Mouse (Mus musculus): ENCODE measurements around the gene Hnrnpll.

GRCm38 (mm10) chr17:79999631-80000030 lies 62.5 kb downstream of the Hnrnpll start:
- TF ChIP-seq CTCF (IDR thresholded peaks at IDR 0.05; ENCODE audit: control insufficient read depth, insufficient read depth, insufficient read length): no peak
- no peak for TF ChIP-seq MAX (IDR thresholded peaks at IDR 0.05)
- TF ChIP-seq MYOG (IDR thresholded peaks at IDR 0.05; ENCODE audit: control insufficient read depth, extremely low read depth, insufficient read length): no peak
- TF ChIP-seq USF1 (IDR thresholded peaks at IDR 0.05; ENCODE audit: low read depth): no peak
- no peak for TF ChIP-seq MYOD1 (IDR thresholded peaks at IDR 0.05; ENCODE audit: control insufficient read depth, insufficient read length, low read depth)

Data from C2C12 (cell line).